Mouse (Mus musculus): ENCODE results near the gene Tma16. TPM values are rescaled to one million over a fixed set of nuclear protein-coding genes. Genes with fewer than 3 reads are reported as not detected.

The Tma16 gene
- polyA plus RNA-seq, 1 experiment from 2014 or later: 15.9 TPM

DNA sequence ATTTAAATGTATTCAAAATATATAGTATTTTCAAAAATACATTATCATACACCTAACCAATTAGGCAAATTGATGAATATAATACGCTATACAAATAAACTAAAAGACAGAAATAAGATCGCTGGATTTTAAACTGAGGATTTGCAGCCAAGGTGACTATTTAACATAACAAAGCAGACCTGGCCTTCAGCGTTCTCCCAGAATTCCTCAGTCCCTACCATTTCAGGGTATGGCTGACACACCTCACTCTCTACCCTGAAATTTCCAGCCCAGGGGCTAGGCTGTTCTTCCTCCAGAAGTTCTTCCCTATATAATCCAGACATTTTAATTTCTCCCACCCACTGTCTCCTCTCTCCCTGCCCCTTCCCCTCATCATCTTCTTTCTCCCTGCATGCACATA, 2.2 kb upstream of the Tma16 start:
- H3K27me3 ChIP-seq (replicated peaks; ENCODE audit: control insufficient read depth, insufficient read depth, low read length): no peaks in the 10 kb centered on the region
- H3K4me3 ChIP-seq (ENCODE audit: low read depth, low read length): no peak overlapping the region
- no peak overlapping the region for H3K27ac ChIP-seq (ENCODE audit: low read depth)
- no peaks in the 10 kb centered on the region for H3K9me3 ChIP-seq (ENCODE audit: control insufficient read depth, low read length)
- H3K36me3 ChIP-seq (ENCODE audit: control insufficient read depth, insufficient read depth, low read length): no peaks in the 10 kb centered on the region
- WGBS: 47% methylated on average over 3 of the region's 3 CpGs
- no peak for DNase-seq (ENCODE audit: low spot score)
- H3K4me1 ChIP-seq (replicated peaks; ENCODE audit: control insufficient read depth, insufficient read depth, low read length): no peaks in the 10 kb centered on the region; the same call in 1 of the 2 replicates
- H3K9ac ChIP-seq (ENCODE audit: low read length): no peak overlapping the region
- ATAC-seq (replicated peaks; ENCODE audit: low FRiP score, low TSS enrichment, low read depth): no peak
- no peak overlapping the region for H3K4me2 ChIP-seq (ENCODE audit: low read length)

DNA sequence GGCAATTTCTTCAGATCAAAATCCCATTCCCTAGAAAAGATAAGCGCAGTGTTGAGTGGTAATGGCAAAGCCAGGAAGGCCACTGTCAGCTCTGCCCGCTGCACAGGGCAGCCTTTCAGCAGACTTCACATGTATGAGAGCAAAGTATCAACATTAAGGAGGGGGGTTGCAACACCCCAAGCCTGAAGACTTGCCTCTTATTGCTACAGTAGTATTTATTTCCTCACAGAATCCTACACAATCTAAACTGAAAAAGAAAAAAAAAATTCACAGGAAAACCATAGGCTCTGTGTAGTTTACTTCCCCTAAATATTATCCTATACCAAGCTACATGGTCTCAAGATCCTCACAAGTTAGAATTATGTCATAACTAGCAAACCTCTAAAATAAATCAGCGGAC, 9.4 kb downstream of the Tma16 start:
- H3K27me3 ChIP-seq (replicated peaks; ENCODE audit: control insufficient read depth, insufficient read depth, low read length): no peaks in the 10 kb centered on the region
- H3K9me3 ChIP-seq (ENCODE audit: control insufficient read depth, low read length): no peaks in the 10 kb centered on the region
- no peaks in the 10 kb centered on the region for H3K4me1 ChIP-seq (replicated peaks; ENCODE audit: control insufficient read depth, insufficient read depth, low read length)
- no peak overlapping the region for H3K4me3 ChIP-seq (ENCODE audit: low read depth, low read length)
- peaks cover 64% of the 10 kb centered on the region for H3K36me3 ChIP-seq (ENCODE audit: control insufficient read depth, insufficient read depth, low read length)
- WGBS: 97% methylated on average over 3 of the region's 3 CpGs
- no peak overlapping the region for H3K4me2 ChIP-seq (ENCODE audit: low read length)
- ATAC-seq (replicated peaks; ENCODE audit: low FRiP score, low TSS enrichment, low read depth): no peak
- H3K9ac ChIP-seq (ENCODE audit: low read length): no peak overlapping the region
- no peak for DNase-seq (ENCODE audit: low spot score)
- H3K27ac ChIP-seq (ENCODE audit: low read depth): no peak overlapping the region

GRCm38 (mm10) chr8:66469821-66470220, 16.5 kb downstream of the Tma16 start:
- no peak for DNase-seq (ENCODE audit: low spot score)
- WGBS: 71% methylated on average over 3 of the region's 3 CpGs
- Histone ChIP-seq H3K9me3 (ENCODE audit: control insufficient read depth, low read length) (no peaks in the 10 kb centered on the region), H3K4me3 (ENCODE audit: low read depth, low read length) (no peak overlapping the region), H3K9ac (ENCODE audit: low read length) (no peak overlapping the region), H3K27me3 (replicated peaks; ENCODE audit: control insufficient read depth, insufficient read depth, low read length) (no peaks in the 10 kb centered on the region), H3K4me1 (replicated peaks; ENCODE audit: control insufficient read depth, insufficient read depth, low read length) (no peaks in the 10 kb centered on the region), H3K27ac (ENCODE audit: low read depth) (no peak overlapping the region), H3K4me2 (ENCODE audit: low read length) (no peak overlapping the region), H3K36me3 (ENCODE audit: control insufficient read depth, insufficient read depth, low read length) (no peaks in the 10 kb centered on the region)
- no peak for ATAC-seq (replicated peaks; ENCODE audit: low FRiP score, low TSS enrichment, low read depth)

DNA sequence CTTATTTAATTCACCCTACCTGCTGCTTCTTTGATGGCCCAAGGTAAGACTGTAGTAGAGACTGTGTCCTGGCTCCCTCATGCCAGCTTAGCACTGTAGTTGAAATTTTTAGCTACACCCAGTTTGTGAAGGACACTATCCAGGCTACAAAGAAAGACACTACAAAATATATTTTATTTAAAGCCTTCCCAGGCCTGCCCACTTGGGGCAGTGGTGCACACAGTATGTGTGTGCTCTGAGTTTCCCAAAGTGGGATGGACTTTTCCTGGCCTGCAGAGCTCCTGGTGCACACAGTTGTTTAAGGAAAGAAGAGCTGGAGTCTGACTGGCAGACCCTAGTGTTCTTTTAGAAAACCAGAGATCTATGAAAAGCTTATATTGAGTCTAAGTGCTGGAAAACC, 29.3 kb downstream of the Tma16 start:
- Histone ChIP-seq H3K36me3 (ENCODE audit: control insufficient read depth, insufficient read depth, low read length) (no peaks in the 10 kb centered on the region), H3K4me1 (replicated peaks; ENCODE audit: control insufficient read depth, insufficient read depth, low read length) (no peaks in the 10 kb centered on the region), H3K27me3 (replicated peaks; ENCODE audit: control insufficient read depth, insufficient read depth, low read length) (no peaks in the 10 kb centered on the region), H3K9me3 (ENCODE audit: control insufficient read depth, low read length) (no peaks in the 10 kb centered on the region), H3K4me2 (ENCODE audit: low read length) (no peak overlapping the region), H3K9ac (ENCODE audit: low read length) (no peak overlapping the region), H3K27ac (ENCODE audit: low read depth) (no peak overlapping the region), H3K4me3 (ENCODE audit: low read depth, low read length) (no peak overlapping the region)
- ATAC-seq (replicated peaks; ENCODE audit: low FRiP score, low TSS enrichment, low read depth) (no peak), DNase-seq (ENCODE audit: low spot score) (no peak)

- no peak for DNase-seq (ENCODE audit: low spot score)
- WGBS: 27% methylated on average over 5 of the region's 5 CpGs
- no peak overlapping the region for H3K27ac ChIP-seq (ENCODE audit: low read depth)
- no peak overlapping the region for H3K4me2 ChIP-seq (ENCODE audit: low read length)
- H3K36me3 ChIP-seq (ENCODE audit: control insufficient read depth, insufficient read depth, low read length): no peaks in the 10 kb centered on the region
- H3K4me3 ChIP-seq (ENCODE audit: low read depth, low read length): no peak overlapping the region
- H3K4me1 ChIP-seq (replicated peaks; ENCODE audit: control insufficient read depth, insufficient read depth, low read length): no peaks in the 10 kb centered on the region
- ATAC-seq (replicated peaks; ENCODE audit: low FRiP score, low TSS enrichment, low read depth): no peak
- H3K27me3 ChIP-seq (replicated peaks; ENCODE audit: control insufficient read depth, insufficient read depth, low read length): no peaks in the 10 kb centered on the region
- H3K9me3 ChIP-seq (ENCODE audit: control insufficient read depth, low read length): no peaks in the 10 kb centered on the region
- no peak overlapping the region for H3K9ac ChIP-seq (ENCODE audit: low read length)
These were observed 35.6 kb downstream of the Tma16 start for GRCm38 (mm10) chr8:66450691-66451090.

- no peak overlapping the region for H3K4me3 ChIP-seq (ENCODE audit: low read depth, low read length)
- H3K4me2 ChIP-seq (ENCODE audit: low read length): no peak overlapping the region
- H3K27me3 ChIP-seq (replicated peaks; ENCODE audit: control insufficient read depth, insufficient read depth, low read length): no peaks in the 10 kb centered on the region
- WGBS: 76% methylated on average over 3 of the region's 3 CpGs
- no peaks in the 10 kb centered on the region for H3K36me3 ChIP-seq (ENCODE audit: control insufficient read depth, insufficient read depth, low read length)
- no peaks in the 10 kb centered on the region for H3K4me1 ChIP-seq (replicated peaks; ENCODE audit: control insufficient read depth, insufficient read depth, low read length)
- H3K9me3 ChIP-seq (ENCODE audit: control insufficient read depth, low read length): no peaks in the 10 kb centered on the region
- ATAC-seq (replicated peaks; ENCODE audit: low FRiP score, low TSS enrichment, low read depth) (no peak), DNase-seq (ENCODE audit: low spot score) (no peak)
- H3K27ac ChIP-seq (ENCODE audit: low read depth): no peak overlapping the region
- H3K9ac ChIP-seq (ENCODE audit: low read length): no peak overlapping the region
These were observed 41.0 kb downstream of the Tma16 start for GRCm38 (mm10) chr8:66445351-66445750.

DNA sequence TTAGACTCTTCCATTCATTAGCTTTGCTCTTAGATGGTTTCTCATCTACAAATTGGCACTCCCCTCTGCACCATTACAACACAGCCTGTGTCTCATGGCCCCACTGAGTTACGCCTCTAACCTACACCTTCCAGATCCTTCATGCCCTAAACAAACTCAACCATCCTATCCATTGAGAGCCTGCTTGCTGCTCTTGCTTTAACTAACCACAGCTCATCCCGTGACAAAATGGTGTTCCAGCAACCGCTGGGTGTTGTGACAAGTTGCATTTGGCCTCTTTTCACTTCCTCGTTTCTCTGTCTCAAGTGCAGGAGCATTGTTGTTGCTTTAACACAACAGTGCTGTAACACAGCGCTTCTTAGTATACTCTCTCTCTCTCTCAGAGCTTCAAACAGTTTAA, 42.2 kb downstream of the Tma16 start:
- no peaks in the 10 kb centered on the region for H3K9me3 ChIP-seq (ENCODE audit: control insufficient read depth, low read length)
- no peak overlapping the region for H3K27ac ChIP-seq (ENCODE audit: low read depth)
- H3K4me2 ChIP-seq (ENCODE audit: low read length): no peak overlapping the region
- no peaks in the 10 kb centered on the region for H3K27me3 ChIP-seq (replicated peaks; ENCODE audit: control insufficient read depth, insufficient read depth, low read length)
- no peaks in the 10 kb centered on the region for H3K4me1 ChIP-seq (replicated peaks; ENCODE audit: control insufficient read depth, insufficient read depth, low read length)
- WGBS: 74% methylated on average over 5 of the region's 5 CpGs
- H3K36me3 ChIP-seq (ENCODE audit: control insufficient read depth, insufficient read depth, low read length): no peaks in the 10 kb centered on the region
- H3K4me3 ChIP-seq (ENCODE audit: low read depth, low read length): no peak overlapping the region
- DNase-seq (ENCODE audit: low spot score) (no peak), ATAC-seq (replicated peaks; ENCODE audit: low FRiP score, low TSS enrichment, low read depth) (no peak)
- no peak overlapping the region for H3K9ac ChIP-seq (ENCODE audit: low read length)

DNA sequence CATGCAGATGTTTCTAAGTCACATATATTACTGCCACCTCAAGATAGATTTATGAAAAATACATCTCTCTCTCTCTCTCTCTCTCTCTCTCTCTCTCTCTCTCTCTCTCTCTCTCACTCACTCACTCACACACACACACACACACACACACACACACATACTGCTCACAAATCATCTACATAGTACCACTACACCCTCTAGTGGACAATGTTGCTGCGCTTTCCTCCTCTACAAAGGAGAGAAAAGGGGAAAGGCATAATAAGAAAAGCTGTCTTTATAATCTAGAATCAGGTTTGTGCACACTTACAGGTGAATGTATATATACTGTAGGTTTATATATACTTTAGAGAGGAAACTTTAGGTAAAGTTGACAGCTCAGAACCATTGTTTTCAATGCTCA, 43.6 kb downstream of the Tma16 start:
- Histone ChIP-seq H3K4me2 (ENCODE audit: low read length) (no peak overlapping the region), H3K4me1 (replicated peaks; ENCODE audit: control insufficient read depth, insufficient read depth, low read length) (no peaks in the 10 kb centered on the region), H3K9me3 (ENCODE audit: control insufficient read depth, low read length) (no peaks in the 10 kb centered on the region), H3K4me3 (ENCODE audit: low read depth, low read length) (no peak overlapping the region), H3K27me3 (replicated peaks; ENCODE audit: control insufficient read depth, insufficient read depth, low read length) (no peaks in the 10 kb centered on the region), H3K36me3 (ENCODE audit: control insufficient read depth, insufficient read depth, low read length) (no peaks in the 10 kb centered on the region), H3K9ac (ENCODE audit: low read length) (no peak overlapping the region), H3K27ac (ENCODE audit: low read depth) (no peak overlapping the region)
- 42% methylated on average over 1 of the region's 1 CpGs for WGBS
- DNase-seq (ENCODE audit: low spot score) (no peak), ATAC-seq (replicated peaks; ENCODE audit: low FRiP score, low TSS enrichment, low read depth) (no peak; the same call in 1 of the 2 replicates)

DNA sequence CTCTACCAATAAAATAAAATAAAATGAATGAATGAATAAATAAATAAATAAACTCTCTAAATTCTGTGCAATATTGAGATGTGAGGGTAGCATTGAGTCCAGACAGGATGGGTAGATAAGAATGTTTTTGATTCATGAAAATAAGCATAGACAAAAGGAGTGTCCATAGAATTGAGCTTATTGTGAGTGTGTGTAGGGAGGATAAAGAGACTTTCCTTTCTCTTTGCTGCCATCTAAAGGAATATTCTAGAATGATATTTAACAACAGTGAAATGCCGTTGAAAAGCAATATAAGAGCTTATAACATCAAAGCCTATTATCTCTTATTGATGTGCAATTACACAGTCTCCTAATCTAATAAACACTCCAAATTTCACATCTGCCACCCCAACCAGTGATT, 45.2 kb downstream of the Tma16 start:
- Histone ChIP-seq H3K9ac (ENCODE audit: low read length) (no peak overlapping the region), H3K4me2 (ENCODE audit: low read length) (no peak overlapping the region), H3K9me3 (ENCODE audit: control insufficient read depth, low read length) (no peaks in the 10 kb centered on the region), H3K36me3 (ENCODE audit: control insufficient read depth, insufficient read depth, low read length) (no peaks in the 10 kb centered on the region), H3K4me1 (replicated peaks; ENCODE audit: control insufficient read depth, insufficient read depth, low read length) (no peaks in the 10 kb centered on the region), H3K4me3 (ENCODE audit: low read depth, low read length) (no peak overlapping the region), H3K27ac (ENCODE audit: low read depth) (no peak overlapping the region), H3K27me3 (replicated peaks; ENCODE audit: control insufficient read depth, insufficient read depth, low read length) (no peaks in the 10 kb centered on the region)
- ATAC-seq (replicated peaks; ENCODE audit: low FRiP score, low TSS enrichment, low read depth): no peak
- no peak for DNase-seq (ENCODE audit: low spot score)
- WGBS: 22% methylated on average over 1 of the region's 1 CpGs

Data from intestine, embryonic 14.5 days (tissue).